Mouse (Mus musculus): ENCODE results near the gene Asb13.

DNA sequence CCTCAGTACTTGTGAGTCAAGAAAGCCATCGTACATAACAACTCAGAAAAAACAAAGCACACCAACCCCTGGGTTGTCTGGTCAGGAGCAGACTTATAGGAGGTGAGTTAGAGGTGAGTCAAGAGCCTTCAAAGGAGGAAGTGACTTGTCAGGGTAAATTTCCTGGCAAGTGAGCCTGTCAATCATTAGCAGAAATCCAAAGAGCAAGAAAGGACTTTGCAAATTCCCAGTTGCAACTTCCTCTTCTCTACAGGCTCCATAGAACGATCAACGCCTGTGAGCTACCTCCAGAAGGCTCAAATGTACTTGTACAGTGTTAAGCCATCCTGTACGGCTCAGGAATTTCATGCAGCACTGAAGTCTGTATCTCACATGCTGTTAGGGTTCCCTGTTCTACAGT lies 66.9 kb downstream of the Asb13 start:
- TF ChIP-seq CTCF (IDR thresholded peaks at IDR 0.05; ENCODE audit: low read depth) (no peak), EP300 (IDR thresholded peaks at IDR 0.05; ENCODE audit: low read depth) (no peak)
